ENCODE assay signal across 19 mouse cellular contexts in the genomic region with DNA sequence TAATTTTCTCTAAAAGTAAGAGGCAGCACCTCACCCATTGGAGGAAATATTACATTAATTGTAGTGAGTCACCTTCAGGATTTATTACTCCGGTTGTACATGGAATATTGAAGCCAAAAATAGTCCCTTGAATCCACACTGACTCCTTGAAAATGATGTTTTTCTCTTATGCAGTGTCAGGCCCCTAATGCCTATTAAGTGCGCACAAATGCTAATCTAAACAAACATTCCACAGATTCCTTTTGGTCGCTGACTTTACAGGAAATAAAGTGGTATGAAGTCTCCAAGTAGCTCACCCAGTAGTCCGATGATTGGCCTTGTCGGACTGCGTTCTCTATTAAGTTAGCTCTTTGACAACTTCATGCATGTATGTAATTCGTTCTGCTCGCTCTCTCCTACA. TPM values are rescaled to one million over a fixed set of nuclear protein-coding genes. Genes with fewer than 3 reads are reported as not detected.
A peak's percentile ranks its signal among the peaks of the same experiment; 100 is the strongest.
DNase-seq lines count a peak whose midpoint lies in the region; ATAC-seq and TF ChIP-seq lines count a peak whose summit lies in the region.
"Had no signal": no experiment of that assay in that cellular context is flagged by ENCODE, and none has a peak within 500 bp of the region (broad histone marks: within the 10 kb centered on the region; RNA-seq: fewer than 3 reads in every experiment).

No protein-coding gene starts in this region.

- no peak for DNase-seq in kidney, adult 11 months
- DNase-seq in lung, postnatal 0 days (ENCODE audit: low spot score) = peak; percentile 51
- no peak for DNase-seq in lung, postnatal 10 days
- no peak for DNase-seq in liver, embryonic 14.5 days (ENCODE audit: low read depth in 3 of 3, low spot score in 3 of 3)
- DNase-seq in B cell, adult 2 months = no peak
- DNase-seq: adrenal gland, adult 8-10 months; cerebellum, adult 11-12 months; cerebellum, postnatal 36 days; right cerebral cortex, adult 18-20 months had no signal

- no peaks in the 10 kb centered on the region for H3K36me3 ChIP-seq in kidney, embryonic 15.5 days
- no peaks in the 10 kb centered on the region for H3K36me3 ChIP-seq in lung, postnatal 0 days (ENCODE audit: insufficient read depth, low read length)
- H3K36me3 ChIP-seq in liver, embryonic 14.5 days (replicated peaks; ENCODE audit: control insufficient read depth, insufficient read depth, low read depth) = peaks cover 11% of the 10 kb centered on the region
- no peaks in the 10 kb centered on the region for H3K36me3 ChIP-seq in neural tube, embryonic 15.5 days
- H3K36me3 ChIP-seq: heart, embryonic 12.5 days; limb, embryonic 15.5 days; midbrain, embryonic 10.5 days had no signal

- no peak overlapping the region for H3K4me3 ChIP-seq in kidney, embryonic 15.5 days (replicated peaks)
- H3K4me3 ChIP-seq in lung, postnatal 0 days (ENCODE audit: low read depth, low read length) = peak overlapping the region; percentile 44
- no peak overlapping the region; a peak in 1 of 4 replicates for H3K4me3 ChIP-seq in liver, embryonic 14.5 days (ENCODE audit: insufficient read depth in 1 of 2, low read depth in 2 of 2, low read length in 2 of 2)
- no peak overlapping the region for H3K4me3 ChIP-seq in neural tube, embryonic 15.5 days (replicated peaks)
- H3K4me3 ChIP-seq: heart, embryonic 12.5 days; limb, embryonic 15.5 days; midbrain, embryonic 10.5 days had no signal

- H3K4me1 ChIP-seq in kidney, embryonic 15.5 days = peaks cover 41% of the 10 kb centered on the region
- H3K4me1 ChIP-seq in lung, postnatal 0 days (ENCODE audit: insufficient read depth, low read depth, low read length) = peaks cover 4% of the 10 kb centered on the region; the same call in 1 of the 2 replicates
- H3K4me1 ChIP-seq in liver, embryonic 14.5 days (replicated peaks; ENCODE audit: control insufficient read depth in 2 of 2, insufficient read depth in 2 of 2, low read length in 1 of 2) = peaks cover 71 to 74% of the 10 kb centered on the region in 2 experiments
- H3K4me1 ChIP-seq in neural tube, embryonic 15.5 days = 0 out of 2 replicates have a peak, but pooled peaks cover 3% of the 10 kb centered on the region

- 64% methylated on average over 8 of the region's 8 CpGs for WGBS in kidney, embryonic 15.5 days
- 21% methylated on average over 8 of the region's 8 CpGs for WGBS in lung, postnatal 0 days
- WGBS in liver, embryonic 14.5 days (ENCODE audit: insufficient replicate concordance) = 83% methylated on average over 8 of the region's 8 CpGs
- 83% methylated on average over 8 of the region's 8 CpGs for WGBS in neural tube, embryonic 15.5 days

- no peak overlapping the region for H3K9ac ChIP-seq in kidney, embryonic 15.5 days
- H3K9ac ChIP-seq in lung, postnatal 0 days (replicated peaks; ENCODE audit: low read depth) = 0 out of 2 replicates have a peak overlapping the region, but pooled peaks have one; percentile 32
- H3K9ac ChIP-seq in liver, embryonic 14.5 days (replicated peaks) = no peak overlapping the region
- H3K9ac ChIP-seq in neural tube, embryonic 15.5 days (replicated peaks) = no peak overlapping the region
- H3K9ac ChIP-seq: heart, embryonic 12.5 days; limb, embryonic 15.5 days had no signal

- no peak for TF ChIP-seq CTCF in lung, postnatal 0 days (IDR thresholded peaks at IDR 0.05)
- no peak for TF ChIP-seq CTCF in liver, embryonic 14.5 days (IDR thresholded peaks at IDR 0.05; ENCODE audit: low read depth)

- ATAC-seq in kidney, embryonic 15.5 days (replicated peaks; ENCODE audit: low FRiP score) = no peak
- ATAC-seq in lung, postnatal 0 days = no peak
- ATAC-seq in liver, embryonic 14.5 days (ENCODE audit: insufficient read depth) = no peak
- ATAC-seq in neural tube, embryonic 15.5 days (ENCODE audit: low FRiP score) = no peak
- ATAC-seq: inflammation-experienced regulatory T-cells, adult 6 months had no signal

- TF ChIP-seq EP300 in lung, postnatal 0 days (IDR thresholded peaks at IDR 0.05) = peak; percentile 74
- TF ChIP-seq EP300 in liver, embryonic 14.5 days (IDR thresholded peaks at IDR 0.05; ENCODE audit: low read depth) = no peak

- no peaks in the 10 kb centered on the region for H3K27me3 ChIP-seq in kidney, embryonic 15.5 days
- H3K27me3 ChIP-seq in lung, postnatal 0 days (replicated peaks; ENCODE audit: insufficient read depth, low read length) = no peaks in the 10 kb centered on the region
- no peaks in the 10 kb centered on the region for H3K27me3 ChIP-seq in liver, embryonic 14.5 days (ENCODE audit: control insufficient read depth, insufficient read depth, low read length)
- no peaks in the 10 kb centered on the region for H3K27me3 ChIP-seq in neural tube, embryonic 15.5 days (replicated peaks)
- H3K27me3 ChIP-seq: limb, embryonic 15.5 days had no signal

- peak overlapping the region; percentile 86 for H3K27ac ChIP-seq in kidney, embryonic 15.5 days
- peak overlapping the region; percentile 86 for H3K27ac ChIP-seq in lung, postnatal 0 days (ENCODE audit: low read length)
- H3K27ac ChIP-seq in liver, embryonic 14.5 days = 0 out of 2 replicates have a peak overlapping the region, but pooled peaks have one; percentile 16
- no peak overlapping the region for H3K27ac ChIP-seq in neural tube, embryonic 15.5 days (replicated peaks)
- H3K27ac ChIP-seq: limb, embryonic 15.5 days; midbrain, embryonic 10.5 days had no signal

- H3K9me3 ChIP-seq in kidney, embryonic 15.5 days (replicated peaks) = no peaks in the 10 kb centered on the region
- H3K9me3 ChIP-seq in lung, postnatal 0 days (ENCODE audit: low read length) = no peaks in the 10 kb centered on the region
- H3K9me3 ChIP-seq in liver, embryonic 14.5 days (ENCODE audit: control insufficient read depth, low read length) = no peaks in the 10 kb centered on the region
- no peaks in the 10 kb centered on the region for H3K9me3 ChIP-seq in neural tube, embryonic 15.5 days (replicated peaks)
- H3K9me3 ChIP-seq: heart, embryonic 12.5 days; limb, embryonic 15.5 days; midbrain, embryonic 10.5 days had no signal

- H3K4me2 ChIP-seq in kidney, embryonic 15.5 days = peak overlapping the region; percentile 53
- peak overlapping the region; percentile 54 for H3K4me2 ChIP-seq in lung, postnatal 0 days (replicated peaks; ENCODE audit: low read depth, low read length)
- H3K4me2 ChIP-seq in liver, embryonic 14.5 days (ENCODE audit: low read depth) = peak overlapping the region; percentile 89
- H3K4me2 ChIP-seq in neural tube, embryonic 15.5 days = no peak overlapping the region
- H3K4me2 ChIP-seq: heart, embryonic 12.5 days; limb, embryonic 15.5 days had no signal

RNA-seq across cellular contexts. Expression of a gene that starts 3.1 kb away (rescaled TPM):
- 10.7 and 11.6 TPM in 2 replicates for polyA plus RNA-seq in kidney, embryonic 15.5 days (2015; fragmentation: Nextera tagmentation; extraction: Ambion mirVana)
- 53.1 and 60.9 TPM in 2 replicates for polyA plus RNA-seq in lung, postnatal 0 days (2015; fragmentation: Nextera tagmentation; extraction: Ambion mirVana)
- 3.6 and 3.7 TPM in 2 replicates for polyA plus RNA-seq in liver, embryonic 14.5 days (2012; rRNA removed)
- 5.3 and 8.7 TPM in 2 replicates for polyA plus RNA-seq in liver, embryonic 14.5 days (2014; fragmentation: Nextera tagmentation; extraction: Ambion mirVana)
- polyA plus RNA-seq in neural tube, embryonic 15.5 days (2015; fragmentation: Nextera tagmentation; extraction: Ambion mirVana) = 0.82 and 5.5 TPM in 2 replicates

RNA-seq across cellular contexts. Expression of a gene that starts 5.8 kb away (rescaled TPM):
- polyA plus RNA-seq in kidney, embryonic 15.5 days (2015; fragmentation: Nextera tagmentation; extraction: Ambion mirVana) = 8.0 and 8.2 TPM in 2 replicates
- 12.8 and 13.5 TPM in 2 replicates for polyA plus RNA-seq in lung, postnatal 0 days (2015; fragmentation: Nextera tagmentation; extraction: Ambion mirVana)
- polyA plus RNA-seq in liver, embryonic 14.5 days (2012; rRNA removed) = 6.4 and 7.2 TPM in 2 replicates
- polyA plus RNA-seq in liver, embryonic 14.5 days (2014; fragmentation: Nextera tagmentation; extraction: Ambion mirVana) = 1.7 and 3.6 TPM in 2 replicates
- polyA plus RNA-seq in neural tube, embryonic 15.5 days (2015; fragmentation: Nextera tagmentation; extraction: Ambion mirVana) = 18.1 and 19.7 TPM in 2 replicates

RNA-seq across cellular contexts. Expression of a gene that starts 17.7 kb away (rescaled TPM):
- 11.5 TPM in 2 replicates for polyA plus RNA-seq in kidney, embryonic 15.5 days (2015; fragmentation: Nextera tagmentation; extraction: Ambion mirVana)
- 15.0 and 17.1 TPM in 2 replicates for polyA plus RNA-seq in lung, postnatal 0 days (2015; fragmentation: Nextera tagmentation; extraction: Ambion mirVana)
- polyA plus RNA-seq in liver, embryonic 14.5 days (2012; rRNA removed) = 4.3 and 5.8 TPM in 2 replicates
- polyA plus RNA-seq in liver, embryonic 14.5 days (2014; fragmentation: Nextera tagmentation; extraction: Ambion mirVana) = 19.0 and 22.8 TPM in 2 replicates
- 15.6 and 15.8 TPM in 2 replicates for polyA plus RNA-seq in neural tube, embryonic 15.5 days (2015; fragmentation: Nextera tagmentation; extraction: Ambion mirVana)

RNA-seq across cellular contexts. Expression of a gene that starts 19.3 kb away (rescaled TPM):
- not detected in 2 replicates for polyA plus RNA-seq in kidney, embryonic 15.5 days (2015; fragmentation: Nextera tagmentation; extraction: Ambion mirVana)
- polyA plus RNA-seq in lung, postnatal 0 days (2015; fragmentation: Nextera tagmentation; extraction: Ambion mirVana) = not detected in 2 replicates
- not detected in 2 replicates for polyA plus RNA-seq in liver, embryonic 14.5 days (2012; rRNA removed)
- not detected in 2 replicates for polyA plus RNA-seq in liver, embryonic 14.5 days (2014; fragmentation: Nextera tagmentation; extraction: Ambion mirVana)
- not detected in 2 replicates for polyA plus RNA-seq in neural tube, embryonic 15.5 days (2015; fragmentation: Nextera tagmentation; extraction: Ambion mirVana)
- polyA plus RNA-seq: brain, embryonic 14.5 days; embryonic facial prominence, embryonic 11.5 days; forebrain, embryonic 11.5 days; heart, embryonic 12.5 days; inflammation-experienced regulatory T-cells, adult 6 months; limb, embryonic 15.5 days; midbrain, embryonic 10.5 days; spleen, adult 2 months had no signal
